Mouse (Mus musculus) thymus, adult 2 months (tissue): ENCODE measurements around the gene Ogfod2. TPM values are rescaled to one million over a fixed set of nuclear protein-coding genes. Genes with fewer than 3 reads are reported as not detected.

Experiments used
- DNase-seq: peaks from one replicate; pipeline ENCODE4 v3.0.0; 2021
- H3K27ac ChIP-seq: fragments of 200-500 bp; 2 replicates; pipeline ENCODE4 v1.5.1; 2012; ENCODE audit warnings: low read length, control low read depth; ENCODE audit not compliant: control insufficient read depth, insufficient read depth
- H3K27me3 ChIP-seq: fragments of 200-500 bp; 2 replicates; pipeline ENCODE4 v1.6.1; 2012; ENCODE audit warnings: mild to moderate bottlenecking, low read length, moderate library complexity, mixed read lengths; ENCODE audit not compliant: control insufficient read depth, insufficient read depth
- H3K36me3 ChIP-seq: fragments of 200-500 bp; 2 replicates; pipeline ENCODE4 v1.6.1; 2012; ENCODE audit warnings: mild to moderate bottlenecking, low read length, moderate library complexity; ENCODE audit not compliant: control insufficient read depth, insufficient read depth
- H3K4me1 ChIP-seq: fragments of 200-500 bp; replicated peaks from 2 replicates; pipeline ENCODE4 v1.6.1; 2012; ENCODE audit warnings: low read length; ENCODE audit not compliant: control insufficient read depth, insufficient read depth
- H3K4me3 ChIP-seq: fragments of 200-500 bp; 2 replicates; pipeline ENCODE4 v1.5.1; 2012; ENCODE audit warnings: mild to moderate bottlenecking, low read length, control low read depth, moderate library complexity; ENCODE audit not compliant: control insufficient read depth, insufficient read depth
- CTCF ChIP-seq: fragments of 200-500 bp; IDR thresholded peaks from 2 replicates; pipeline ENCODE4 v1.5.1; 2012; ENCODE audit warnings: mild to moderate bottlenecking, control low read depth, low read length, moderate library complexity, borderline replicate concordance; ENCODE audit not compliant: control insufficient read depth, poor library complexity, insufficient read depth; ENCODE audit errors: extremely low read depth
- POLR2A ChIP-seq: fragments of 200-500 bp; IDR thresholded peaks from 2 replicates; pipeline ENCODE4 v1.6.1; 2012; ENCODE audit warnings: mild to moderate bottlenecking, low read length, control low read depth, moderate library complexity; ENCODE audit not compliant: control insufficient read depth, poor library complexity, insufficient read depth; ENCODE audit errors: extremely low read depth
- WGBS: fragments of 180-500 bp; shearing (Covaris S2); methylation state at CpG from one replicate; pipeline ENCODE4 v1.1.7; 2018; 5-methylcytosine and 5-hydroxymethylcytosine counted together
- polyA plus RNA-seq: library from polyadenylated mRNA; depleted of rRNA; stranded (reverse); fragments of >200 nt; gene quantifications from 2 replicates; pipeline ENCODE4 v1.2.3, GENCODE M21; 2012

Ogfod2 gene
- polyA plus RNA-seq, 1 experiment = 88.9 TPM

DNA sequence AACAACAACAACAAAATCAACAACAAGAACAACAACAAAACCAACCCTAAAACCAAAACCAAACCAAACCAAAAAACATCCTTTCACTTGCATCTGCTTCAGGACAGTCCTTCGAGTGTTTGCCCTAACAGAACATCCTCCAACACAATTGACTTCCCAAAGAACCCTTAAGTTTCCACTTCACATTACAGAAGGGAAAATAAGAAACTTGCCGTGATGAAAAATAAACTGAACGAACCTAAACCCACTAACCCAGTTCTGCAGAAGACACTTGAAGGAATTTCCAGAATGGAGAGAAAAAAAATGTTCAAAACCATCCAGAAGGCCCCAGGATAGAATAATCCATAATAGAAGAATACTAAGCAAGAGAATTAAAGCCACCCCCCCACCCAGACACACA is 9.1 kb upstream of the Ogfod2 start:
- DNase-seq = no peak
- H3K36me3 ChIP-seq = no peaks in the 10 kb centered on the region
- no peaks in the 10 kb centered on the region for H3K4me1 ChIP-seq
- H3K27me3 ChIP-seq = no peaks in the 10 kb centered on the region
- no peak overlapping the region for H3K27ac ChIP-seq
- 91% methylated on average over 3 of the region's 3 CpGs for WGBS
- TF ChIP-seq POLR2A (no peak), CTCF (no peak)
- H3K4me3 ChIP-seq = no peak overlapping the region

DNA sequence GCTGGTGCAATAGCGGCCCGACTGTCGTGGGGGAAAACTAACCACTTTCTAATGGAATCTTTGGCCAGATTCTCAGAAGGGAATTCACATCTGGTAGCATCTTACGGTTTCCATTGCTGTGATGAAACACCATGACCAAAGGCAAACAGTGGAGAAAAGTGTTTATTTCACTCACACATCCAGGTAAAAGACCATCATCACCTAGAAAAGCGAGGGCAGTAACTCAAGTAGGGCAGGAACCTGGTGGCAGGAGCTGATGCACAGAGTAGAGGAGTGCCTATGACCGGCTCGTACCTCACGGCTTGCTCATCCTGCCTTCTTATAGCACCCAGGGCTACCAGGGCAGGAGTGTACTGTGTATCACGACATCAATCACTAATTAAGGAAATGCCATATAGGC is 8.5 kb upstream of the Ogfod2 start:
- 97% methylated on average over 9 of the region's 9 CpGs for WGBS

DNA sequence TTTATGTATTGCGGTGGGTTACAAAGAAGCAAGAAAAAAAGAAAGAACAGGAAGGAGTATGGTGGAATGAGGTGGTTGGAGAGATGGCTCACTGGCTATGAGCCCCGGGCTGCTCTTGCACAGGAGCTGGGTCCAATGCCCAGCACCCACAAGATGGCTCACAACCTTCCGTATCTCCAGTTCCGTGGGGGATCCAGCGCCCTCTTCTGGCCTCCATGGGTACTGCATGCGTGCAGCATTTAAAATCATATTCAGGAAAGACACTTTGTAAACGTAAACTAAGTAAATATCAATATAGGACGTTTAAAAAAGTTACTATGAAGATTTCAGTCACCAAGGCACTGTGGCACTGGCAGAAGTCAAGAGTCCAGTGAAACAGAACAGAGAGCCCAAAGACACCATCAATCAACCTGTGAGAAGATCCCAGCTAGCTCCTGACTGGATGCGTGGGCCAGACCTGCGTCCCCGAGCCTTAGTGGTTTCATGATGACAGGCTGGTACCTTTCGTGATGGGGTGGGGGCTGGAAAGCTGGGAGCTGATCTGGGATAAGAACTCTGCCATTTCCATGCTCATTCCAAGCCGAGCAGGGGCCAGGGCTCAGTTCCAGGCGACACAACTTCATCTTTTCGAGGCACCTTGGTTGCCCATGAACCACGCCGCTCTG is 888 bp upstream of the Ogfod2 start:
- Histone ChIP-seq H3K27me3 (no peaks in the 10 kb centered on the region), H3K27ac (peak overlapping the region; percentile 25; the same call in 1 of the 2 replicates), H3K4me1 (peaks cover 19% of the 10 kb centered on the region), H3K36me3 (no peaks in the 10 kb centered on the region), H3K4me3 (peak overlapping the region; percentile 65)
- WGBS = 15% methylated on average over 17 of the region's 17 CpGs
- peak; percentile 58 for DNase-seq
- TF ChIP-seq CTCF (peak; percentile 94; the same call in 1 of the 2 replicates), POLR2A (no peak)

More for the DNA sequence above, 8.5 kb upstream of the Ogfod2 start:
- Histone ChIP-seq H3K4me3 (no peak overlapping the region), H3K27ac (no peak overlapping the region), H3K27me3 (no peaks in the 10 kb centered on the region), H3K4me1 (no peaks in the 10 kb centered on the region), H3K36me3 (no peaks in the 10 kb centered on the region)
- TF ChIP-seq POLR2A = no peak
- TF ChIP-seq CTCF = no peak
- no peak for DNase-seq

DNA sequence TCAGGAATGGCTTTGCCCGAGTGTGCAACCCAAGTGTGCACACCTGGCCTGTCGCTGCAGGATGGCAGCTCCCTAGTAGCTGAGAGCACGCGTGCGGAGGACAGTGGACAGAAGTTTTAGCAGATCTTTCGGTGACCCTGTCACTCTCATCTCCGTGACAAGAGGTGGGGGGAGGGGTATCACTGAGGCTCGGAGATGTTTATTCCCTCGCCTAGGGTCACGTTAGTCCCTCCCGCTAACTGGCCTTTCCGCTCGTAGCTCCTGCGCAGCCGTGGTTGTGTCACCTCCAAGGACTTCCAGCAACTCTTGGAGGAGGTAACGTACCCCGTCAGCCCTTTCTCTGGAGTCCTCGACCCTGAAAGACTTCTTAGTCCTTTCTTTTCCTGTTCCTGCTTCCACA is 434 bp downstream of the Ogfod2 start:
- under 1% methylated on average over 18 of the region's 18 CpGs for WGBS
- H3K4me3 ChIP-seq = peak overlapping the region; percentile 81
- H3K27me3 ChIP-seq = no peaks in the 10 kb centered on the region
- TF ChIP-seq CTCF (no peak), POLR2A (no peak)
- peak overlapping the region; percentile 23; the same call in 1 of the 2 replicates for H3K27ac ChIP-seq
- DNase-seq = no peak
- peaks cover 28% of the 10 kb centered on the region for H3K4me1 ChIP-seq
- no peaks in the 10 kb centered on the region for H3K36me3 ChIP-seq

DNA sequence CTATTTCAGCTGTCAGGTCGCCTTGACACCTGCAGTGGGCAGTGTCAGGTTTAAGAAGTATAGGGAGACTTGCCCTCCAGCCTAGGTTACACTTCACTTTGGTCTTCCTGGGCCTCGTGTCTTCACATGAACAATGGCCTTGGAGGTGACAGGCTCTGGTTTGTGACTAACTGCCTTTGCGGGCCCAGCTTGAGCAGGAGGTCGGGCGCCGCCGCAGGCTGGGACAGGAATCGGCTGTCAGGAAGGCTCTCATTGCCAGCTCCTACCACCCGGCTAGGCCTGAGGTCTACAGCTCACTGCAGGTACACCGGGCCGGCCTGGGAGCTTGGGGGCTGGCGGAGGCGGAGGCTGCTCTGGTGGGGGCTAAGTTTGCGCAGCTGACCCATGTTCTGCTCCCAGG is 933 bp downstream of the Ogfod2 start:
- DNase-seq = peak; percentile 73
- Histone ChIP-seq H3K27me3 (no peaks in the 10 kb centered on the region), H3K36me3 (no peaks in the 10 kb centered on the region), H3K4me3 (peak overlapping the region; percentile 81), H3K4me1 (peaks cover 28% of the 10 kb centered on the region), H3K27ac (peak overlapping the region; percentile 23; the same call in 1 of the 2 replicates)
- WGBS = 16% methylated on average over 14 of the region's 14 CpGs
- TF ChIP-seq POLR2A (no peak), CTCF (0 out of 2 replicates have a peak, but pooled peaks have one; percentile 30)

DNA sequence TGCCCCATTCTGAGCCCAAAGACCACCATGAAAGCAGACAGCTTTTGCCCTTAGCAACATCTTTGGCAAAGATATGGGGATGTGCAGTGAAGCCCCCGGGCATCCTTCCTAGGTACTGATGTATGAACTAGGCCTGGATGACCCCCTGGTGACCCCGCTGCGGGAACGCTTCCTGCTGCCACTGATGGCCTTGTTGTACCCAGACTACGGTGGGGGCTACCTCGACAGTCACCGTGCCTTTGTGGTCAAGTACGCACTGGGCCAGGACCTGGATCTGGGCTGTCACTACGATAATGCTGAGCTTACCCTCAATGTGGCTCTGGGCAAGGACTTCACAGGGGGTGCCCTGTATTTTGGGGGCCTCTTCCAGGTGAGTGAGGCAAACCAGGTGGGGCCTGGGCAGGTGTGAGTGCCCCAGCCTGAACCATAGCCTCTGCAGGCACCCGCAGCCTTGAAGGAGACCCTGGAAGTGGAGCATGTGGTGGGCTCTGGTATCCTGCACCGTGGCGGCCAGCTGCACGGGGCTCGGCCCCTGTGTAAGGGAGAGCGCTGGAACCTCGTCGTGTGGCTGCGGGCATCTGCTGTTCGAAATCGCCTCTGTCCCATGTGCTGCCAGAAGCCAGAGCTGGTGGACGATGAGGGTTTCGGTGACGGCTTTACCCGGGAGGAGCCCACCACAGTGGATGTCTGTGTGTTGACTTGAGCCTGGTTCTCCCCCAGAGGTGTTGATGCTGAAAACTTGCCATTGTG is 2.4 kb downstream of the Ogfod2 start:
- Histone ChIP-seq H3K4me3 (no peak overlapping the region), H3K27me3 (no peaks in the 10 kb centered on the region), H3K36me3 (no peaks in the 10 kb centered on the region; the same call in 1 of the 2 replicates), H3K4me1 (peaks cover 28% of the 10 kb centered on the region), H3K27ac (no peak overlapping the region)
- TF ChIP-seq CTCF (no peak), POLR2A (no peak)
- no peak for DNase-seq
- 97% methylated on average over 24 of the region's 24 CpGs for WGBS
